Mouse (Mus musculus): ENCODE results near the gene Nxn. TPM values are rescaled to one million over a fixed set of nuclear protein-coding genes. Genes with fewer than 3 reads are reported as not detected.

The Nxn gene
- polyA plus RNA-seq, 2 experiments, result 1.9 to 2.1 TPM

- no peak overlapping the region for H3K4me2 ChIP-seq (ENCODE audit: low read depth)
- no peaks in the 10 kb centered on the region for H3K27me3 ChIP-seq (ENCODE audit: control insufficient read depth, insufficient read depth, low read length)
- no peak for ATAC-seq (ENCODE audit: insufficient read depth)
- no peak for DNase-seq (ENCODE audit: low read depth in 3 of 3, low spot score in 3 of 3)
- H3K9me3 ChIP-seq (ENCODE audit: control insufficient read depth, low read length), result no peaks in the 10 kb centered on the region
- no peak overlapping the region for H3K27ac ChIP-seq
- WGBS (ENCODE audit: insufficient replicate concordance), result 29% methylated on average over 4 of the region's 4 CpGs
- TF ChIP-seq CTCF (IDR thresholded peaks at IDR 0.05; ENCODE audit: low read depth), result no peak
- no peak for TF ChIP-seq EP300 (IDR thresholded peaks at IDR 0.05; ENCODE audit: low read depth)
- 0 out of 4 replicates have a peak, but pooled peaks cover 0 to 2% of the 10 kb centered on the region in 2 experiments for H3K4me1 ChIP-seq (replicated peaks; ENCODE audit: control insufficient read depth in 2 of 2, insufficient read depth in 2 of 2, low read length in 1 of 2)
- no peak overlapping the region for H3K9ac ChIP-seq (replicated peaks)
- no peak overlapping the region for H3K4me3 ChIP-seq (ENCODE audit: insufficient read depth in 1 of 2, low read depth in 2 of 2, low read length in 2 of 2)
- no peaks in the 10 kb centered on the region for H3K36me3 ChIP-seq (replicated peaks; ENCODE audit: control insufficient read depth, insufficient read depth, low read depth)
These were observed 86.1 kb downstream of the Nxn start for GRCm38 (mm10) chr11:76312805-76313204.

DNA sequence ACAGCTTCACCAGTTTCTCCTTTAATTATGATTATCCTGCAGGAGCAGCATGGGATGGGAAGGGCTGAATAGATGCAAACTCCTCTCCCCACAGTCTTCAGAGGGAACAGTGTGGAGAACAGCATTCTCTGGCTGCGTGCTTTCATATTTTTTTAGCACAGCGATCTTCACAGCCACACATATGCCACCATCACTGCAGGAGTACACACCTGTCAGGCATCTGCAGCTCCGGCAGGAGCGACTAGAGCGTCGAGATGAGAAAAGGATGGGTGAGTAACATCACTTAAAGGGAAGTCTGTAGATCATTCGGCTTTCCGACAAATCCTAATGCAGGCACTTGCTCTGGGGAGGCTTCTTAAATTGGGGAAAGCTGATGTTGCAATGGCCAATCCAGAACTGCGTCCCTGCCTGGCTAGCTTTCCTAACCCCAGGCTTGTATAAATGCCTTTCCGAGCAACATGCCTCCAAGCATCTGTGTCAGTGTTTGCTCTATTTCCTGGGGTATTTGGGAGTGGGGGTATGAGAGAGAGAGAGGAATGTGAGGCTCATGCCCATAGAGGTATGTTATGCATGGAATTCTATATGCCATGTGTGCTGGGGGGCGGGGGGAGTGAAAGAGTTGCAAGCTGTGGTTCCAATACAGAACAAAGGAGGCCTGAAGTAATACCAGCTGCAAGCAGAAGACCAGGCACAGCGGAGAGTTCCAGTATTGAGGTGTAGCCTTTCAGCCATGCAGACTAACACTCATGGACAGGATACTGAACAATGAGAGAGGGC, 87.5 kb downstream of the Nxn start:
- no peak overlapping the region for H3K27ac ChIP-seq
- WGBS (ENCODE audit: insufficient replicate concordance), result 68% methylated on average over 12 of the region's 12 CpGs
- H3K4me2 ChIP-seq (ENCODE audit: low read depth), result no peak overlapping the region
- no peaks in the 10 kb centered on the region for H3K27me3 ChIP-seq (ENCODE audit: control insufficient read depth, insufficient read depth, low read length)
- no peaks in the 10 kb centered on the region for H3K36me3 ChIP-seq (replicated peaks; ENCODE audit: control insufficient read depth, insufficient read depth, low read depth)
- ATAC-seq (ENCODE audit: insufficient read depth) (no peak), DNase-seq (ENCODE audit: low read depth in 3 of 3, low spot score in 3 of 3) (no peak)
- no peak overlapping the region for H3K4me3 ChIP-seq (ENCODE audit: insufficient read depth in 1 of 2, low read depth in 2 of 2, low read length in 2 of 2)
- no peak for TF ChIP-seq EP300 (IDR thresholded peaks at IDR 0.05; ENCODE audit: low read depth)
- TF ChIP-seq CTCF (IDR thresholded peaks at IDR 0.05; ENCODE audit: low read depth), result no peak
- H3K9me3 ChIP-seq (ENCODE audit: control insufficient read depth, low read length), result no peaks in the 10 kb centered on the region
- H3K4me1 ChIP-seq (replicated peaks; ENCODE audit: control insufficient read depth in 2 of 2, insufficient read depth in 2 of 2, low read length in 1 of 2), result 0 out of 4 replicates have a peak, but pooled peaks cover 0 to 2% of the 10 kb centered on the region in 2 experiments
- no peak overlapping the region for H3K9ac ChIP-seq (replicated peaks)

DNA sequence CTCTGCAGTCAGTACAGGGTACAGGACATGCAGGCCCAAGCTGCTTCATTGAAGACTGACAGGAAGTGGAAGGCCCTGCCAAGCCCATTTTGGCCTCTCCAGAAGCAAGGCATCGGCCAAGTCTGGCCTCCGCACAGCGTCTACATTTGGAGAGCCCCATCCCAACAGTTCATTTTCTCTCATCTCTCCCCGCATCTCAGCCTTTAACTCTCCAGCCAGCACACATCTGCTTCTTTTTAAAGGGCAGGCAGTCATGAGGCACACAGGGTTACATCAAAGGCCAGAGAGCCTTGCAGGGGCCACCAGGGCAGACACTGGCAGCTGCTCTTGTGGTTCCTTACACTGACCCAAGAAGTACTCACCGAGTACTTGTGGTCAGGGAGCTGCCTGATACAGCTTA, 89.1 kb downstream of the Nxn start:
- ATAC-seq (ENCODE audit: insufficient read depth) (no peak), DNase-seq (ENCODE audit: low read depth in 3 of 3, low spot score in 3 of 3) (no peak)
- Histone ChIP-seq H3K27ac (no peak overlapping the region), H3K9me3 (ENCODE audit: control insufficient read depth, low read length) (no peaks in the 10 kb centered on the region), H3K36me3 (replicated peaks; ENCODE audit: control insufficient read depth, insufficient read depth, low read depth) (no peaks in the 10 kb centered on the region), H3K4me1 (replicated peaks; ENCODE audit: control insufficient read depth in 2 of 2, insufficient read depth in 2 of 2, low read length in 1 of 2) (no peaks in the 10 kb centered on the region), H3K4me2 (ENCODE audit: low read depth) (no peak overlapping the region), H3K4me3 (ENCODE audit: insufficient read depth in 1 of 2, low read depth in 2 of 2, low read length in 2 of 2) (no peak overlapping the region), H3K9ac (replicated peaks) (no peak overlapping the region), H3K27me3 (ENCODE audit: control insufficient read depth, insufficient read depth, low read length) (no peaks in the 10 kb centered on the region)
- 54% methylated on average over 5 of the region's 5 CpGs for WGBS (ENCODE audit: insufficient replicate concordance)
- TF ChIP-seq CTCF (IDR thresholded peaks at IDR 0.05; ENCODE audit: low read depth), result no peak
- no peak for TF ChIP-seq EP300 (IDR thresholded peaks at IDR 0.05; ENCODE audit: low read depth)

- ATAC-seq (ENCODE audit: insufficient read depth) (no peak), DNase-seq (ENCODE audit: low read depth in 3 of 3, low spot score in 3 of 3) (no peak)
- no peak overlapping the region for H3K4me2 ChIP-seq (ENCODE audit: low read depth)
- H3K36me3 ChIP-seq (replicated peaks; ENCODE audit: control insufficient read depth, insufficient read depth, low read depth), result no peaks in the 10 kb centered on the region
- no peak overlapping the region for H3K4me3 ChIP-seq (ENCODE audit: insufficient read depth in 1 of 2, low read depth in 2 of 2, low read length in 2 of 2)
- no peak overlapping the region for H3K27ac ChIP-seq
- no peaks in the 10 kb centered on the region for H3K4me1 ChIP-seq (replicated peaks; ENCODE audit: control insufficient read depth in 2 of 2, insufficient read depth in 2 of 2, low read length in 1 of 2)
- no peaks in the 10 kb centered on the region for H3K27me3 ChIP-seq (ENCODE audit: control insufficient read depth, insufficient read depth, low read length)
- 60% methylated on average over 6 of the region's 6 CpGs for WGBS (ENCODE audit: insufficient replicate concordance)
- no peak overlapping the region for H3K9ac ChIP-seq (replicated peaks)
- TF ChIP-seq CTCF (IDR thresholded peaks at IDR 0.05; ENCODE audit: low read depth) (no peak), EP300 (IDR thresholded peaks at IDR 0.05; ENCODE audit: low read depth) (no peak)
- H3K9me3 ChIP-seq (ENCODE audit: control insufficient read depth, low read length), result no peaks in the 10 kb centered on the region
These were observed 89.9 kb downstream of the Nxn start for GRCm38 (mm10) chr11:76309072-76309471.

DNA sequence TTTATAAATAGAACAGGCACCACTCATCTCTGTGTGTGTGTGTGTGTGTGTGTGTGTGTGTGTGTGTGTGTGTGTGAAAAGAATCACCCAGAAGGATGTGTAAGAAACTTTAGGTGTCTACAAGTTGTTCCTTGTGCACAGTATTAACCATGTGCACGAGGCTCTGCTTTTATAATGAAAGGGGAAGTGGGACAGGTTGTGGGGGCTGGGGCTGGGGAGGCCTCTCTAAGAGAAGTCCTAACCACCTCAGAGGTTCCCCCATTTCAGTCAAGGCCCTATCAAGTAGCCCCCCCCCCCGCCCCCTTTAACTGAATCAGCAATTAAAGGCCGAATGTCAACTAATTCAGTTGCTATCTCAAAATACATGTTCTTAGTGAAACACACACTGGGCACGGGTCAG, 92.2 kb downstream of the Nxn start:
- Histone ChIP-seq H3K27ac (no peak overlapping the region), H3K4me3 (ENCODE audit: insufficient read depth in 1 of 2, low read depth in 2 of 2, low read length in 2 of 2) (no peak overlapping the region), H3K36me3 (replicated peaks; ENCODE audit: control insufficient read depth, insufficient read depth, low read depth) (no peaks in the 10 kb centered on the region), H3K27me3 (ENCODE audit: control insufficient read depth, insufficient read depth, low read length) (no peaks in the 10 kb centered on the region), H3K4me1 (replicated peaks; ENCODE audit: control insufficient read depth in 2 of 2, insufficient read depth in 2 of 2, low read length in 1 of 2) (no peaks in the 10 kb centered on the region), H3K4me2 (ENCODE audit: low read depth) (no peak overlapping the region), H3K9me3 (ENCODE audit: control insufficient read depth, low read length) (no peaks in the 10 kb centered on the region), H3K9ac (replicated peaks) (no peak overlapping the region)
- DNase-seq (ENCODE audit: low read depth in 3 of 3, low spot score in 3 of 3) (no peak), ATAC-seq (ENCODE audit: insufficient read depth) (no peak)
- 19% methylated on average over 4 of the region's 4 CpGs for WGBS (ENCODE audit: insufficient replicate concordance)
- TF ChIP-seq CTCF (IDR thresholded peaks at IDR 0.05; ENCODE audit: low read depth) (no peak), EP300 (IDR thresholded peaks at IDR 0.05; ENCODE audit: low read depth) (no peak)

All from liver, embryonic 14.5 days (tissue).